Mouse (Mus musculus): ENCODE measurements at regions not wholly inside any gene's neighbourhood (a gene's known extent, or its start where the extent isn't known, plus 50 kb on each side); places are given as distances from the start of the nearest gene placed in this dataset.
"Not testable (repeated sequence)": the region's sequence is repeated elsewhere in the genome, so short reads cannot be mapped to it uniquely, and the experiment has no call there.

- Histone ChIP-seq H3K36me3 (no peaks in the 10 kb centered on the region), H3K9ac (no peak overlapping the region), H3K4me3 (replicated peaks) (no peak overlapping the region), H3K27me3 (no peaks in the 10 kb centered on the region), H3K27ac (no peak overlapping the region), H3K4me1 (replicated peaks) (no peaks in the 10 kb centered on the region), H3K9me3 (replicated peaks) (no peaks in the 10 kb centered on the region), H3K4me2 (no peak overlapping the region)
- 34% methylated on average over 12 of the region's 12 CpGs for WGBS (ENCODE audit: insufficient replicate concordance)
- ATAC-seq (ENCODE audit: low read depth) (peak; percentile 92), DNase-seq (peak; percentile 8)
Observed at GRCm38 (mm10) chr13:4771120-4772075, 162.4 kb upstream of the Akr1e1 start.

GRCm38 (mm10) chr13:4759965-4760364 is 151.0 kb upstream of the Akr1e1 start:
- no peak for DNase-seq
- H3K9me3 ChIP-seq (replicated peaks): no peaks in the 10 kb centered on the region
- H3K4me3 ChIP-seq (replicated peaks): no peak overlapping the region
- H3K27me3 ChIP-seq: no peaks in the 10 kb centered on the region
- ATAC-seq (ENCODE audit: low read depth): no peak
- H3K4me1 ChIP-seq (replicated peaks): no peaks in the 10 kb centered on the region
- 70% methylated on average over 3 of the region's 3 CpGs for WGBS (ENCODE audit: insufficient replicate concordance)
- no peak overlapping the region for H3K9ac ChIP-seq
- no peak overlapping the region for H3K4me2 ChIP-seq
- no peak overlapping the region for H3K27ac ChIP-seq
- H3K36me3 ChIP-seq: no peaks in the 10 kb centered on the region

GRCm38 (mm10) chr13:4756529-4756928 is 147.6 kb upstream of the Akr1e1 start:
- no peaks in the 10 kb centered on the region for H3K36me3 ChIP-seq
- no peaks in the 10 kb centered on the region for H3K9me3 ChIP-seq (replicated peaks)
- no peak overlapping the region for H3K4me2 ChIP-seq
- ATAC-seq (ENCODE audit: low read depth) (no peak), DNase-seq (no peak)
- H3K4me1 ChIP-seq (replicated peaks): no peaks in the 10 kb centered on the region
- no peak overlapping the region for H3K4me3 ChIP-seq (replicated peaks)
- H3K27ac ChIP-seq: no peak overlapping the region
- H3K27me3 ChIP-seq: no peaks in the 10 kb centered on the region
- no peak overlapping the region for H3K9ac ChIP-seq

- WGBS (ENCODE audit: insufficient replicate concordance): 45% methylated on average over 2 of the region's 2 CpGs
- H3K27ac ChIP-seq: no peak overlapping the region
- no peak overlapping the region for H3K4me2 ChIP-seq
- DNase-seq: no peak
- no peaks in the 10 kb centered on the region for H3K27me3 ChIP-seq
- H3K9ac ChIP-seq: no peak overlapping the region
- H3K4me3 ChIP-seq (replicated peaks): no peak overlapping the region
- ATAC-seq (ENCODE audit: low read depth): no peak
- no peaks in the 10 kb centered on the region for H3K36me3 ChIP-seq
- no peaks in the 10 kb centered on the region for H3K9me3 ChIP-seq (replicated peaks)
- H3K4me1 ChIP-seq (replicated peaks): no peaks in the 10 kb centered on the region
Observed at GRCm38 (mm10) chr13:4742930-4743329, 134.0 kb upstream of the Akr1e1 start.

GRCm38 (mm10) chr13:4716299-4716698 is 107.3 kb upstream of the Akr1e1 start:
- H3K27ac ChIP-seq; H3K9ac ChIP-seq; H3K36me3 ChIP-seq; H3K27me3 ChIP-seq; DNase-seq; H3K4me3 ChIP-seq (replicated peaks); ATAC-seq (ENCODE audit: low read depth); H3K4me1 ChIP-seq (replicated peaks); H3K4me2 ChIP-seq; H3K9me3 ChIP-seq (replicated peaks): not testable (repeated sequence)
- whole genome bisulfite sequencing (ENCODE audit: insufficient replicate concordance): 36% methylated on average over 2 of the region's 2 CpGs

- Histone ChIP-seq H3K9ac (no peak overlapping the region), H3K4me2 (no peak overlapping the region), H3K9me3 (replicated peaks) (no peaks in the 10 kb centered on the region), H3K27ac (no peak overlapping the region), H3K27me3 (no peaks in the 10 kb centered on the region), H3K36me3 (no peaks in the 10 kb centered on the region), H3K4me3 (replicated peaks) (no peak overlapping the region), H3K4me1 (replicated peaks) (no peaks in the 10 kb centered on the region)
- ATAC-seq (ENCODE audit: low read depth) (peak; percentile 75), DNase-seq (no peak)
- 59% methylated on average over 1 of the region's 1 CpGs for WGBS (ENCODE audit: insufficient replicate concordance)
Observed at GRCm38 (mm10) chr13:4714724-4715123, 105.8 kb upstream of the Akr1e1 start.

GRCm38 (mm10) chr13:4712698-4713097 is 103.7 kb upstream of the Akr1e1 start:
- no peak overlapping the region for H3K4me3 ChIP-seq (replicated peaks)
- WGBS (ENCODE audit: insufficient replicate concordance): 49% methylated on average over 3 of the region's 3 CpGs
- ATAC-seq (ENCODE audit: low read depth) (no peak), DNase-seq (no peak)
- H3K36me3 ChIP-seq: no peaks in the 10 kb centered on the region
- no peak overlapping the region for H3K4me2 ChIP-seq
- no peak overlapping the region for H3K27ac ChIP-seq
- no peaks in the 10 kb centered on the region for H3K27me3 ChIP-seq
- H3K9me3 ChIP-seq (replicated peaks): no peaks in the 10 kb centered on the region
- no peak overlapping the region for H3K9ac ChIP-seq
- H3K4me1 ChIP-seq (replicated peaks): no peaks in the 10 kb centered on the region

GRCm38 (mm10) chr13:4699591-4699990 is 90.6 kb upstream of the Akr1e1 start:
- H3K4me3 ChIP-seq (replicated peaks); H3K27me3 ChIP-seq; ATAC-seq (ENCODE audit: low read depth); H3K36me3 ChIP-seq; H3K4me2 ChIP-seq; H3K4me1 ChIP-seq (replicated peaks); DNase-seq; H3K9me3 ChIP-seq (replicated peaks); H3K9ac ChIP-seq; H3K27ac ChIP-seq: not testable (repeated sequence)
- WGBS (ENCODE audit: insufficient replicate concordance): 49% methylated on average over 2 of the region's 2 CpGs

- ATAC-seq (ENCODE audit: low read depth) (no peak), DNase-seq (no peak)
- Histone ChIP-seq H3K4me2 (no peak overlapping the region), H3K27me3 (no peaks in the 10 kb centered on the region), H3K4me3 (replicated peaks) (no peak overlapping the region), H3K9me3 (replicated peaks) (no peaks in the 10 kb centered on the region), H3K9ac (no peak overlapping the region), H3K4me1 (replicated peaks) (no peaks in the 10 kb centered on the region), H3K36me3 (no peaks in the 10 kb centered on the region), H3K27ac (no peak overlapping the region)
- WGBS (ENCODE audit: insufficient replicate concordance): 28% methylated on average over 11 of the region's 11 CpGs
Observed at GRCm38 (mm10) chr13:4666375-4667140, 57.6 kb upstream of the Akr1e1 start.

- Histone ChIP-seq H3K4me1 (replicated peaks) (no peaks in the 10 kb centered on the region), H3K36me3 (no peaks in the 10 kb centered on the region), H3K27me3 (no peaks in the 10 kb centered on the region), H3K27ac (no peak overlapping the region), H3K9me3 (replicated peaks) (no peaks in the 10 kb centered on the region), H3K4me2 (no peak overlapping the region), H3K4me3 (replicated peaks) (no peak overlapping the region), H3K9ac (no peak overlapping the region)
- WGBS (ENCODE audit: insufficient replicate concordance): 38% methylated on average over 3 of the region's 3 CpGs
- ATAC-seq (ENCODE audit: low read depth) (no peak), DNase-seq (no peak)
Observed at GRCm38 (mm10) chr13:4663390-4663789, 54.4 kb upstream of the Akr1e1 start.

- Histone ChIP-seq H3K4me1 (replicated peaks) (no peaks in the 10 kb centered on the region), H3K27ac (no peak overlapping the region), H3K4me2 (no peak overlapping the region), H3K27me3 (no peaks in the 10 kb centered on the region), H3K9ac (no peak overlapping the region), H3K36me3 (no peaks in the 10 kb centered on the region), H3K4me3 (replicated peaks) (no peak overlapping the region), H3K9me3 (replicated peaks) (no peaks in the 10 kb centered on the region)
- ATAC-seq (ENCODE audit: low read depth) (no peak; the same call in 1 of the 2 replicates), DNase-seq (no peak)
- WGBS (ENCODE audit: insufficient replicate concordance): 22% methylated on average over 13 of the region's 13 CpGs
Observed at GRCm38 (mm10) chr13:4662336-4663101, 53.5 kb upstream of the Akr1e1 start.

All from liver, embryonic 13.5 days (tissue).